Mouse (Mus musculus) layer of hippocampus, adult 18-20 months (tissue): ENCODE data around the gene Tppp2. TPM values are rescaled to one million over a fixed set of nuclear protein-coding genes. Genes with fewer than 3 reads are reported as not detected.

Source experiments
- DNase-seq, 2 experiments: peaks; one replicate each; pipeline ENCODE4 v3.0.0; 2022; ENCODE audit warnings: low spot score in 2 of 2
- long read RNA-seq: library from polyadenylated mRNA; stranded (forward); transcript quantifications from one replicate; pipeline ENCODE4 v2.0.0, GENCODE M21; 2021
- total RNA-seq, 2 experiments: library from RNA; stranded (reverse); gene quantifications; 2 replicates each; pipeline ENCODE4 v1.2.3; 2021

Tppp2 gene
- total RNA-seq, result not detected
- long read RNA-seq, result 0 reads

- DNase-seq, result no peak
Measured at GRCm38 (mm10) chr14:51918125-51918524, at the start of gene Tppp2. Gene Tppp2 (plus strand): TSS chr14:51918425.

GRCm38 (mm10) chr14:51870756-51871155 is 47.5 kb upstream of the Tppp2 start:
- no peak for DNase-seq

- DNase-seq, result no peak
Measured at GRCm38 (mm10) chr14:51871741-51872140, 46.5 kb upstream of the Tppp2 start.

- DNase-seq, result no peak
Measured at GRCm38 (mm10) chr14:51877517-51877916, 40.7 kb upstream of the Tppp2 start.

- DNase-seq, result peak; percentile 14 to 74
Measured at GRCm38 (mm10) chr14:51883527-51884030, 34.6 kb upstream of the Tppp2 start.

- no peak for DNase-seq
Measured at GRCm38 (mm10) chr14:51884031-51884544, 34.1 kb upstream of the Tppp2 start.

GRCm38 (mm10) chr14:51884598-51885331 is 33.5 kb upstream of the Tppp2 start, which contains the start of gene Mettl17:
Gene Mettl17 (plus strand): TSS chr14:51884842.
- peak; percentile 88 to 95 for DNase-seq

- DNase-seq, result no peak
Measured at GRCm38 (mm10) chr14:51886051-51886450, 32.2 kb upstream of the Tppp2 start.

- no peak for DNase-seq
Measured at GRCm38 (mm10) chr14:51889833-51890232, 28.4 kb upstream of the Tppp2 start.

- no peak for DNase-seq
Measured at GRCm38 (mm10) chr14:51892191-51892939, 25.9 kb upstream of the Tppp2 start, which contains the start of gene Slc39a2. Gene Slc39a2 (plus strand): TSS chr14:51892889.

GRCm38 (mm10) chr14:51893094-51893794 is 25.0 kb upstream of the Tppp2 start:
- DNase-seq, result no peak

- no peak for DNase-seq
Measured at GRCm38 (mm10) chr14:51893809-51894208, 24.4 kb upstream of the Tppp2 start.

GRCm38 (mm10) chr14:51895071-51895470 is 23.2 kb upstream of the Tppp2 start:
- DNase-seq, result no peak

GRCm38 (mm10) chr14:51896019-51896418 is 22.2 kb upstream of the Tppp2 start:
- no peak for DNase-seq

- DNase-seq, result no peak
Measured at GRCm38 (mm10) chr14:51896539-51897170, 21.6 kb upstream of the Tppp2 start.

- no peak for DNase-seq
Measured at GRCm38 (mm10) chr14:51899351-51899750, 18.9 kb upstream of the Tppp2 start.

- DNase-seq, result peak; percentile 40 to 73
Measured at GRCm38 (mm10) chr14:51902806-51903710, 15.2 kb upstream of the Tppp2 start.

- DNase-seq, result no peak
Measured at GRCm38 (mm10) chr14:51903782-51904181, 14.4 kb upstream of the Tppp2 start.

GRCm38 (mm10) chr14:51904706-51905105 is 13.5 kb upstream of the Tppp2 start:
- no peak for DNase-seq

GRCm38 (mm10) chr14:51906102-51906501 is 12.1 kb upstream of the Tppp2 start:
- no peak for DNase-seq
